Mouse (Mus musculus) left cerebral cortex, adult 2 months (tissue): ENCODE data around the gene Top2a. TPM values are rescaled to one million over a fixed set of nuclear protein-coding genes. Genes with fewer than 3 reads are reported as not detected.
A peak's percentile ranks its signal among the peaks of the same experiment; 100 is the strongest.

Experiments
- DNase-seq, 2 experiments: peaks; one replicate each; pipeline ENCODE4 v3.0.0; 2021 to 2022; ENCODE audit warnings: low spot score in 2 of 2, mixed read lengths in 1 of 2; ENCODE audit errors: extremely low spot score in 1 of 2
- H3K27ac ChIP-seq: fragments of 200-600 bp; 2 replicates; pipeline ENCODE4 v1.8.1; 2022
- H3K4me3 ChIP-seq: fragments of 200-600 bp; 2 replicates; pipeline ENCODE4 v1.8.1; 2022
- CTCF ChIP-seq: fragments of 200-600 bp; IDR thresholded peaks from 2 replicates; pipeline ENCODE4 v1.8.1; 2022; ENCODE audit warnings: antibody characterized with exemption, mild to moderate bottlenecking, moderate library complexity
- intact Hi-C: fragments of 180-260 bp; cut with DNase I; formaldehyde crosslinking; loops from one replicate; pipeline ENCODE4 v1.15.1; 2025
- long read RNA-seq, 2 experiments: library from polyadenylated mRNA; stranded (forward); transcript quantifications; one replicate each; pipeline ENCODE4 v2.0.0; 2021; ENCODE audit warnings: borderline mapping rate in 2 of 2
- total RNA-seq, 2 experiments: library from RNA; stranded (reverse); gene quantifications; 2 replicates each; pipeline ENCODE4 v1.2.3; 2021

Top2a gene
- 1 to 10 TPM in 1 of 2 experiments, under 1 TPM in 1; 0.66 to 1.0 TPM for total RNA-seq
- long read RNA-seq, experiment 1, partial matches to known transcripts = 0 of 1 reads
- long read RNA-seq, experiment 1, other reads (novel, unspliced or antisense) = 1 of 1 reads
- long read RNA-seq, experiment 2 = 0 reads

- intact Hi-C loops = no loop called here
Observed at GRCm38 (mm10) chr11:99023500-99024467, at the start of gene Top2a. Gene Top2a (minus strand): TSS chr11:99024189.

GRCm38 (mm10) chr11:99073781-99074180, 49.8 kb upstream of the Top2a start:
- no peak for TF ChIP-seq CTCF
- intact Hi-C loops = no loop called here
- H3K4me3 ChIP-seq = no peak overlapping the region
- H3K27ac ChIP-seq = no peak overlapping the region
- no peak for DNase-seq

More at GRCm38 (mm10) chr11:99023500-99024467, at the start of gene Top2a:
- Histone ChIP-seq H3K27ac (no peak within 1 kb of the TSS), H3K4me3 (peak within 1 kb of the TSS; percentile 50)
- peak; percentile 94 to 97 for DNase-seq
- no peak for TF ChIP-seq CTCF

GRCm38 (mm10) chr11:99071866-99072265, 47.9 kb upstream of the Top2a start:
- no peak overlapping the region for H3K4me3 ChIP-seq
- H3K27ac ChIP-seq = no peak overlapping the region
- intact Hi-C loops = no loop called here
- no peak for DNase-seq
- no peak for TF ChIP-seq CTCF

DNA sequence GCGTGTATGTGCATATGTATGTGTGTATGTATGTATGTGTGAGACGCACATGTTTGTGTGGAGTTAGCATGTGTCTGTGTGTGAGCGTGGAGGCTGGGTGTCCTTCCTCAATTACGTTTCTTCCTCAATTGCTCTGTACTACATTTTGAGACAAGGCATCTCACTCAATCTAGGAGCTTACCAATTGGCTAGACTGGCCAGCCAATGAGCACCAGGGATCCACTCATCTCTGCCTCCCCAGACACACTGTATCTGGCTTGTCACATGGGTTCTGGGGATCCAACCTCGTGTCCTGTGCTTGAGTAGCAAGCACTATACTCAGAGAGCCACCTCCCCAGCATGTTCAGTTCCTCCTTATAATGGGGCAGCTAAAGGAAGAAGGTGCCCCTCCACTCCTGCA, 44.5 kb upstream of the Top2a start:
- DNase-seq = no peak
- H3K4me3 ChIP-seq = no peak overlapping the region
- no peak overlapping the region for H3K27ac ChIP-seq
- no peak for TF ChIP-seq CTCF
- intact Hi-C loops = loop anchor here (5.0 kb wide), 1 partner anchor 39 kb away; no protein-coding TSS in a partner anchor

DNA sequence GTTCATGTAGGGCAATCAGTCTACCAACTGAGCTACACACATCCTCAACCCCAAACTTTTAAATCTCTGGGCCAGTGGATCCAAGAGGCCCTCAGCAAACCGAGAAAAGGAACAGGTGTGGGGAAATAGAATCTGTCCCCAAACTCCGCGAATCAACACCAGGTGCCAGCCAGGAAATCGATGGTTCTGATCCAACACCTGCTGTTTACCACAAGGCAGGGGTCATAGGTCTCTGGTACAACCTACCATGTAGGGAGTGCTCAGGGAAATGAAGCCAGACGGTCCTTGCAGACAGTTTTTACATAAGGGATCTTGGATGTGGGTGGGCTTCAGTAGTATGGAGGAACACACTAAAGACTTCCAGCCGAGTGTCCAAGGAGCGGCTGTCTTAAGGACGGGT, 43.6 kb upstream of the Top2a start:
- TF ChIP-seq CTCF = no peak
- no peak overlapping the region for H3K27ac ChIP-seq
- intact Hi-C loops = loop anchor here (2.0 to 5.0 kb wide), 2 partner anchors 27 to 40 kb away; partner anchors contain the start of gene Igfbp4
- no peak overlapping the region for H3K4me3 ChIP-seq
- DNase-seq = no peak

GRCm38 (mm10) chr11:99065979-99066378, 42.0 kb upstream of the Top2a start:
- peak; percentile 70 to 75 for DNase-seq
- peak; percentile 72 for TF ChIP-seq CTCF
- peak overlapping the region; percentile 63 for H3K27ac ChIP-seq
- intact Hi-C loops = loop anchor here (2.0 to 5.0 kb wide), 2 partner anchors 25 to 41 kb away; partner anchors contain the start of gene Igfbp4
- H3K4me3 ChIP-seq = no peak overlapping the region

- intact Hi-C loops = loop anchor here (5.0 kb wide), 1 partner anchor 42 kb away; no protein-coding TSS in a partner anchor
Observed at GRCm38 (mm10) chr11:99065353-99065752, 41.4 kb upstream of the Top2a start.

GRCm38 (mm10) chr11:99063406-99064131, 39.6 kb upstream of the Top2a start:
- no peak for TF ChIP-seq CTCF
- no peak for DNase-seq
- intact Hi-C loops = no loop called here

More at GRCm38 (mm10) chr11:99065353-99065752, 41.4 kb upstream of the Top2a start:
- Histone ChIP-seq H3K4me3 (no peak overlapping the region), H3K27ac (peak overlapping the region; percentile 63)
- no peak for DNase-seq
- no peak; the same call in 1 of the 2 replicates for TF ChIP-seq CTCF

GRCm38 (mm10) chr11:99062661-99063060, 38.7 kb upstream of the Top2a start:
- TF ChIP-seq CTCF = no peak
- H3K4me3 ChIP-seq = no peak overlapping the region
- DNase-seq = no peak
- no peak overlapping the region for H3K27ac ChIP-seq
- intact Hi-C loops = no loop called here

More at GRCm38 (mm10) chr11:99063406-99064131, 39.6 kb upstream of the Top2a start:
- no peak overlapping the region for H3K4me3 ChIP-seq
- no peak overlapping the region for H3K27ac ChIP-seq

DNA sequence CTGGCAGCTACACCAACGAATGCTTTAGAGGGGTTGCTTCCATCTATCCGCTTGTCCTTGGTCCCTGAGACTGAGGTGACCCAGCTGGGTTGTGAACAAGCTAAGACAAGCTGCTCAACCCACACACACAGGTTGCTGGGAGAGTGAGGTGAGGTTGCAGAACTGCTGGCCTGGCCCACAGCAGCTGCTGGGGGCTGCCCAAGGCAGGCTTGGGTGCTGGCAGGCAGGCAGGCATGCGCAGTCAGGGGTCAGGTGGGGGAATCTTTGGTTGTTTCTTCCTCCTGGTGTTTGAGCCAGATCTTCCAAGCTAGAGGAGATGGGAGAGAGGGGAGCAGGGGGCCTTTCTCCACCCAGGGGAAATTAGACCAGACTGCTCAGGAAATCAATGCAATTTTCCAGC, 36.4 kb upstream of the Top2a start:
- intact Hi-C loops = no loop called here
- no peak for DNase-seq
- H3K27ac ChIP-seq = no peak overlapping the region
- no peak for TF ChIP-seq CTCF
- H3K4me3 ChIP-seq = no peak overlapping the region

DNA sequence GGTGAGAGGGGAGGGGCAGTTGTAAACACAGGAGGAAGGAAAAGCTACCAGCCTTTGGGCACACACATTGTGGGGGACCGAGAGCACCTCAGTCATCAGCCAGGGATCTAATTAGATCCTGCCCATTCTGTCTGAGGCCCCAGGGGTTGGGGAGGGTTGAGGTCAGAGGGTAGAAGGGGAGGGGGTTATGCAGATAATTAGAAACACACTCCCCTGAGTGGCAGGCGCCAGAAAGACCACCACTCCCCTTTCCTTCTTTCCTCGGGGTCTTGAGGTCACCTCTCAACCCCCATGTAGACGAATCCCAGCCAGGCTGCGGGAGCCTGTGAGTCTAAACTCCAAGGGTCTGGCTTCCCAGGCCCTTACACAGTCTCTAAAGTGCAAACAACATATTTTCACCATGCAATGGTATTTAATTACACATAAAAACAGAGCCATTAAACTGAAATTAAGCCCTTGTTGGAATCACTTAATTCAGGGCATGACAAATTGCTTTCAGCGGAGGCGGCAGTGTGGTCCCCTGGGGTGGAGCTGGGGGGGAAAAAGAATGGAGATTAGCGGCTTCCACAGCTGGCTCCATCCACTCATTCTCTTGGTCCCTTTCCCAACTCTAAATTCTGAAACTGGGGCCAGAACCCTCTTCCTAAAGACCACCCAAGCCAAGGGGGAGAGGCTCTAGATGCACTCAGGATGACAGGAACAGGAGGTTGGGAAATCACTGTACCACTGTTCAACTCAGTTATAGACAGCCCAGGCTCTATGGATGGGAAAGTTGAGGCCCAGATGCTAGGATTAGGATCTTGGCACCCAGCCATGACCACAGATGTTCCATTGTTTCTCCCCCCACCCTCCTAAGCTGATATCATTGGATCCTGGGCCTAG, 31.8 kb upstream of the Top2a start:
- H3K27ac ChIP-seq = no peak overlapping the region
- intact Hi-C loops = no loop called here
- H3K4me3 ChIP-seq = no peak overlapping the region
- no peak for DNase-seq
- no peak for TF ChIP-seq CTCF
